Mouse (Mus musculus): ENCODE data around the gene Ubtf.
"Not testable (repeated sequence)": the region's sequence is repeated elsewhere in the genome, so short reads cannot be mapped to it uniquely, and the experiment has no call there.

Gene Ubtf

GRCm38 (mm10) chr11:102319410-102319792 lies at the start of gene Ubtf:
Ubtf (minus strand) TSS chr11:102319742.
- peak; percentile 79 for DNase-seq

GRCm38 (mm10) chr11:102369263-102369662 lies 49.7 kb upstream of the Ubtf start:
- DNase-seq: peak; percentile 87

GRCm38 (mm10) chr11:102368347-102368746 lies 48.8 kb upstream of the Ubtf start:
- no peak for DNase-seq

GRCm38 (mm10) chr11:102367504-102368280 lies 48.1 kb upstream of the Ubtf start:
- no peak for DNase-seq

- DNase-seq: not testable (repeated sequence)
Observed at GRCm38 (mm10) chr11:102366103-102366502, 46.6 kb upstream of the Ubtf start, which contains the start of gene Slc4a1. Slc4a1 (minus strand) TSS chr11:102366203.

GRCm38 (mm10) chr11:102365699-102366098 lies 46.2 kb upstream of the Ubtf start:
- no peak for DNase-seq

GRCm38 (mm10) chr11:102364570-102365371 lies 45.2 kb upstream of the Ubtf start:
- no peak for DNase-seq

- no peak for DNase-seq
Observed at GRCm38 (mm10) chr11:102363623-102364022, 44.1 kb upstream of the Ubtf start.

- DNase-seq: no peak
Observed at GRCm38 (mm10) chr11:102361776-102362495, 42.4 kb upstream of the Ubtf start.

- no peak for DNase-seq
Observed at GRCm38 (mm10) chr11:102358365-102358764, 38.8 kb upstream of the Ubtf start.

GRCm38 (mm10) chr11:102356636-102357350 lies 37.3 kb upstream of the Ubtf start:
- DNase-seq: no peak

GRCm38 (mm10) chr11:102356190-102356589 lies 36.6 kb upstream of the Ubtf start:
- DNase-seq: no peak

GRCm38 (mm10) chr11:102355501-102355900 lies 36.0 kb upstream of the Ubtf start:
- no peak for DNase-seq

GRCm38 (mm10) chr11:102353021-102353431 lies 33.5 kb upstream of the Ubtf start:
- DNase-seq: no peak

- DNase-seq: no peak
Observed at GRCm38 (mm10) chr11:102352378-102352777, 32.8 kb upstream of the Ubtf start.

- DNase-seq: no peak
Observed at GRCm38 (mm10) chr11:102350981-102351523, 31.5 kb upstream of the Ubtf start.

- no peak for DNase-seq
Observed at GRCm38 (mm10) chr11:102350416-102350815, 30.9 kb upstream of the Ubtf start.

- DNase-seq: no peak
Observed at GRCm38 (mm10) chr11:102349189-102349954, 29.8 kb upstream of the Ubtf start.

GRCm38 (mm10) chr11:102348771-102349170 lies 29.2 kb upstream of the Ubtf start:
- DNase-seq: no peak

- no peak for DNase-seq
Observed at GRCm38 (mm10) chr11:102348101-102348585, 28.6 kb upstream of the Ubtf start.

GRCm38 (mm10) chr11:102347683-102348082 lies 28.1 kb upstream of the Ubtf start:
- no peak for DNase-seq

Measured in kidney, adult 9 months (tissue).